Mouse (Mus musculus): Measurements from ENCODE around the gene Ttc1.

- TF ChIP-seq GATA1 (IDR thresholded peaks at IDR 0.05; ENCODE audit: borderline replicate concordance, low read length) (no peak), FLI1 (IDR thresholded peaks at IDR 0.05; ENCODE audit: low read length) (no peak)
Observed at GRCm38 (mm10) chr11:43767749-43768148, 19.9 kb upstream of the Ttc1 start.
